Mouse (Mus musculus): Measurements from ENCODE around the gene Cacna1b. TPM values are rescaled to one million over a fixed set of nuclear protein-coding genes. Genes with fewer than 3 reads are reported as not detected.

Cacna1b gene
- total RNA-seq, 1 experiment, result 2.4 TPM

DNA sequence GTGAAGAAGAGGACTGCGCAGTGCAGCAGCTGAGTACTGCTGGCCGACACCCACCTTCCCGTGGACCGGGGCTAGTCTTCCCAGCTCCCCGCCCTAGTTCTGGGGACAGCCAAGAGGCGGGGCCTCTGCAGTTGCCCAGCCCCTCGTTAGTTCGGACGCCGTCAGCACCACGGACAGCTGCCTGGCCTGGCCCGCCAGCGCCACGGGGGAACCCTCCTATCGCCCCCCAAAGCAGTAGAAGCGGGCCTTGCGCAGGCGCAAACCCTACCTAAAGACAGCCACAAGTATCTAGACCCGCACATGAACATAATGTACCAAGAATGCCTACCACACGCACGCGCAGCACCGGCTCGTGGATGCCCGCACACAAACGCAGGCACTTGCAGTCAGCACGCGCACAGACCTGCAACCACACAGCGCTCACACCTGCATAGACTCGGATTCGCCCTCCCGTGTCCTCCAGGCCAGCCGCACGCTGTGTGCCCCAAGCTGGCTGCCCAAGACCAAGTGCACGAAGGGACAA is 968 bp downstream of the Cacna1b start:
- peak; percentile 51 for DNase-seq (ENCODE audit: low read depth, low spot score)
- H3K36me3 ChIP-seq (ENCODE audit: control insufficient read depth, insufficient read depth, low read length, poor library complexity, severe bottlenecking), result no peaks in the 10 kb centered on the region
- H3K9ac ChIP-seq (ENCODE audit: insufficient read depth, low read depth, low read length, poor library complexity, severe bottlenecking), result no peak overlapping the region
- H3K27ac ChIP-seq (ENCODE audit: insufficient read depth, low read depth, low read length, poor library complexity, severe bottlenecking), result no peak overlapping the region
- no peaks in the 10 kb centered on the region for H3K4me1 ChIP-seq (ENCODE audit: control insufficient read depth in 2 of 2, insufficient read depth in 2 of 2, low read length in 2 of 2, poor library complexity in 1 of 2)
- TF ChIP-seq ZC3H11A (IDR thresholded peaks at IDR 0.05; ENCODE audit: borderline replicate concordance, low read depth, low read length) (no peak), ZNF384 (IDR thresholded peaks at IDR 0.05; ENCODE audit: low read depth, low read length) (no peak), CHD2 (IDR thresholded peaks at IDR 0.05; ENCODE audit: low read depth, low read length) (no peak), HCFC1 (IDR thresholded peaks at IDR 0.05; ENCODE audit: borderline replicate concordance, insufficient read depth, low read length) (0 out of 2 replicates have a peak, but pooled peaks have one; percentile 25), MAFK (IDR thresholded peaks at IDR 0.05; ENCODE audit: insufficient read depth, low read depth, low read length) (no peak)
- peak overlapping the region; percentile 91 for H3K4me3 ChIP-seq (ENCODE audit: insufficient read depth in 1 of 2, low read depth in 1 of 2, low read length in 2 of 2, poor library complexity in 1 of 2, severe bottlenecking in 1 of 2)
- H3K9me3 ChIP-seq (ENCODE audit: control insufficient read depth, insufficient read depth, low read depth, low read length), result no peaks in the 10 kb centered on the region
- in situ Hi-C loops (cut with MboI; ENCODE audit: low sequenced_read_pairs in 2 of 2, unreplicated experiment in 2 of 2), result no loop called here

DNA sequence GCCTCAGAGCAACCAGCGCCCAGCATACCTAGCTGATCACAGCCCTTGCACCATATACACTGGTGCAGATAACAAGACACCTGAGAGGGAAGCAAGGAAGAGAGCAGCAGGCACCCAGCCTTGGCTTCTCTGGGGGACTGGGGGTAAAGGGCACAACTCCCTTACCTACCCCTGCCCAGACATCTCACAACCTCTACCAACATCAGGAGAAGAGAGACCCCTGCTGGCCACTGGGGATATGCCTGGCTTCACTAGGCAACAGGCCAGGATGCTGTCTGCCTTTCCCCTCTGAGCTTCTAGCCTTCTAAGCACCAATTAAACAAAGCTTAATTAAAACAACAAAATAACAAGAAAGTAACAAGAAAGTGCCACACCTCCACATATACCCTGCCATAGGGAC is 7.7 kb downstream of the Cacna1b start:
- H3K9me3 ChIP-seq (ENCODE audit: control insufficient read depth, insufficient read depth, low read depth, low read length), result no peaks in the 10 kb centered on the region
- in situ Hi-C loops (cut with MboI; ENCODE audit: low sequenced_read_pairs in 2 of 2, unreplicated experiment in 2 of 2), result loop anchor here in 1 of 2 experiments (10.0 kb wide), 1 partner anchor 180 kb away; no protein-coding TSS in a partner anchor
- H3K27ac ChIP-seq (ENCODE audit: insufficient read depth, low read depth, low read length, poor library complexity, severe bottlenecking), result no peak overlapping the region
- H3K4me3 ChIP-seq (ENCODE audit: insufficient read depth in 1 of 2, low read depth in 1 of 2, low read length in 2 of 2, poor library complexity in 1 of 2, severe bottlenecking in 1 of 2), result no peak overlapping the region
- H3K36me3 ChIP-seq (ENCODE audit: control insufficient read depth, insufficient read depth, low read length, poor library complexity, severe bottlenecking), result no peaks in the 10 kb centered on the region
- no peak for TF ChIP-seq CHD2 (IDR thresholded peaks at IDR 0.05; ENCODE audit: low read depth, low read length)
- peak; percentile 66; the same call in 1 of the 2 replicates for TF ChIP-seq ZC3H11A (IDR thresholded peaks at IDR 0.05; ENCODE audit: borderline replicate concordance, low read depth, low read length)
- no peak for TF ChIP-seq ZNF384 (IDR thresholded peaks at IDR 0.05; ENCODE audit: low read depth, low read length)
- no peak overlapping the region for H3K9ac ChIP-seq (ENCODE audit: insufficient read depth, low read depth, low read length, poor library complexity, severe bottlenecking)
- no peaks in the 10 kb centered on the region for H3K4me1 ChIP-seq (ENCODE audit: control insufficient read depth in 2 of 2, insufficient read depth in 2 of 2, low read length in 2 of 2, poor library complexity in 1 of 2)
- DNase-seq (ENCODE audit: low read depth, low spot score), result no peak

DNA sequence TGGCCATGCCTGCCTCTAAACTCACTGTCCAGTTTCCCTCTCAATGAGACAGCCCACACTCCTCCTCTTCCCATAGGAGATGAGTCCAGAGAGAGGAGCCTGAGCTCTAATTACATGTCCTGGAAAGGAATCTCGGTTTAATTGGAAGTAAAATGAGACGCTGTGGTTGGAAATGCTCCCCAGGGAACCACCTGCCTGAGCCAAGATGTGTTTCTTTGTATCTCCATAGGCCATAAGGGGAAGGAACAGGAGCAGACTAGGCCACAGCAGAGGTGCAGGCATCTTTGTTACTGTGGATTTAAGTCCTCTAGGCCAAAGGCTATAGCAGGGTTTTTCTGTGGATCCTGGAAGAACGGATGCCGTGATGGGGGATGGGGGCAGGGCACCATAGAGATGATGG is 10.4 kb downstream of the Cacna1b start:
- TF ChIP-seq HCFC1 (IDR thresholded peaks at IDR 0.05; ENCODE audit: borderline replicate concordance, insufficient read depth, low read length), result no peak
- no peak for TF ChIP-seq ZNF384 (IDR thresholded peaks at IDR 0.05; ENCODE audit: low read depth, low read length)
- TF ChIP-seq ZC3H11A (IDR thresholded peaks at IDR 0.05; ENCODE audit: borderline replicate concordance, low read depth, low read length), result no peak
- no peak for TF ChIP-seq MAFK (IDR thresholded peaks at IDR 0.05; ENCODE audit: insufficient read depth, low read depth, low read length)
- TF ChIP-seq CHD2 (IDR thresholded peaks at IDR 0.05; ENCODE audit: low read depth, low read length), result no peak

DNA sequence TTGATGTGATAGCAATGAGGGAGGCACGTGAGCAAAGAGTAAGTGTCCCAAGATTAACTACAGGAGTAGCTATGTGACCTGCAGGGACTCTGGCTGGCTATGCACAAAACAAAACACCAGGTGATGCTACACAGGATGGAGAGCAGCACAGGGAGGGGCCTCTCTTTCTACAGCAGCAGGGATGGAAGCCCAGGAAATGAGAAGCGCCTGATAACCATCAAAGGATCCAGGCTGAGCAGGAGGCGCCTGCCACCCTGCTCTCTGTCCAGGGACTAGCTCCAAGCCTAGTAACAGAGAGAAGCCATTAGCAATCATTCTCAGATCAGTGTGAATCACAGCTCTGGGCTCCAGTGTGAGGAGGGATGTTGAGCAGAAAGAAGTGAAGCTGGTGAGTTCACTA is 12.9 kb downstream of the Cacna1b start:
- in situ Hi-C loops (cut with MboI; ENCODE audit: low sequenced_read_pairs in 2 of 2, unreplicated experiment in 2 of 2), result loop anchor here in 1 of 2 experiments (10.0 kb wide), 1 partner anchor 175 kb away; no protein-coding TSS in a partner anchor
- Histone ChIP-seq H3K9me3 (ENCODE audit: control insufficient read depth, insufficient read depth, low read depth, low read length) (no peaks in the 10 kb centered on the region), H3K9ac (ENCODE audit: insufficient read depth, low read depth, low read length, poor library complexity, severe bottlenecking) (no peak overlapping the region), H3K4me1 (ENCODE audit: control insufficient read depth in 2 of 2, insufficient read depth in 2 of 2, low read length in 2 of 2, poor library complexity in 1 of 2) (no peaks in the 10 kb centered on the region), H3K4me3 (ENCODE audit: insufficient read depth in 1 of 2, low read depth in 1 of 2, low read length in 2 of 2, poor library complexity in 1 of 2, severe bottlenecking in 1 of 2) (no peak overlapping the region), H3K36me3 (ENCODE audit: control insufficient read depth, insufficient read depth, low read length, poor library complexity, severe bottlenecking) (no peaks in the 10 kb centered on the region), H3K27ac (ENCODE audit: insufficient read depth, low read depth, low read length, poor library complexity, severe bottlenecking) (no peak overlapping the region)
- TF ChIP-seq CHD2 (IDR thresholded peaks at IDR 0.05; ENCODE audit: low read depth, low read length) (no peak), ZNF384 (IDR thresholded peaks at IDR 0.05; ENCODE audit: low read depth, low read length) (no peak), HCFC1 (IDR thresholded peaks at IDR 0.05; ENCODE audit: borderline replicate concordance, insufficient read depth, low read length) (no peak), MAFK (IDR thresholded peaks at IDR 0.05; ENCODE audit: insufficient read depth, low read depth, low read length) (no peak), ZC3H11A (IDR thresholded peaks at IDR 0.05; ENCODE audit: borderline replicate concordance, low read depth, low read length) (no peak)
- DNase-seq (ENCODE audit: low read depth, low spot score), result no peak

More for the DNA sequence above, 10.4 kb downstream of the Cacna1b start:
- no peak for DNase-seq (ENCODE audit: low read depth, low spot score)
- no peaks in the 10 kb centered on the region for H3K9me3 ChIP-seq (ENCODE audit: control insufficient read depth, insufficient read depth, low read depth, low read length)
- in situ Hi-C loops (cut with MboI; ENCODE audit: low sequenced_read_pairs in 2 of 2, unreplicated experiment in 2 of 2), result loop anchor here in 1 of 2 experiments (10.0 kb wide), 1 partner anchor 178 kb away; no protein-coding TSS in a partner anchor
- no peak overlapping the region for H3K27ac ChIP-seq (ENCODE audit: insufficient read depth, low read depth, low read length, poor library complexity, severe bottlenecking)
- no peak overlapping the region for H3K9ac ChIP-seq (ENCODE audit: insufficient read depth, low read depth, low read length, poor library complexity, severe bottlenecking)
- H3K36me3 ChIP-seq (ENCODE audit: control insufficient read depth, insufficient read depth, low read length, poor library complexity, severe bottlenecking), result no peaks in the 10 kb centered on the region
- no peaks in the 10 kb centered on the region for H3K4me1 ChIP-seq (ENCODE audit: control insufficient read depth in 2 of 2, insufficient read depth in 2 of 2, low read length in 2 of 2, poor library complexity in 1 of 2)
- no peak overlapping the region for H3K4me3 ChIP-seq (ENCODE audit: insufficient read depth in 1 of 2, low read depth in 1 of 2, low read length in 2 of 2, poor library complexity in 1 of 2, severe bottlenecking in 1 of 2)

All from ES-E14 (cell line).